Mouse (Mus musculus): ENCODE results near the gene Lamc3.

- TF ChIP-seq POLR2A (IDR thresholded peaks at IDR 0.05; ENCODE audit: insufficient read depth, low read depth, low read length) (no peak), CTCF (IDR thresholded peaks at IDR 0.05; ENCODE audit: insufficient read depth, low read depth, low read length) (no peak)
Observed at GRCm38 (mm10) chr2:31845896-31846691, 41.0 kb upstream of the Lamc3 start, which contains the start of gene Fibcd1.
